Comparison of ENCODE assay signal across 8 mouse cellular contexts in the genomic region with DNA sequence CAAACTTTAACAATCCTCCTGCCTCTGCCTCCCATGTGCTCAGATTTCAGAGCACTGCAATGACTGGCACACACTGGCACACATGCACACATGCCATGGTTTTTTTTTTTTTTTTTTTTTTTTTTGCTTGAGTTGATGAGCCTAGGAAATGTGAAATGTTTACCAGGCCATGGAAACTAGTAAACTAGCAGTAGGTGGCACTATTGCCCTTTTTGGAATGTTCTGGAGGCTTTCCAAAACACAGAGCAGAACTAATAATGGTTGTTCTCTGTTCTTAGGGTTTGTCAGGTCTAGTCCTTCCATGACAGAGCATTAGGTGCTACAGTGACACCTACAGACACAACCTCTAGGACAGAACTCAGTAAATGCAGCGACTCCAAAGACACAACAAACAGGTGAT. TPM values are rescaled to one million over a fixed set of nuclear protein-coding genes. Genes with fewer than 3 reads are reported as not detected.
A peak's percentile ranks its signal among the peaks of the same experiment; 100 is the strongest.
DNase-seq lines count a peak whose midpoint lies in the region; ATAC-seq and TF ChIP-seq lines count a peak whose summit lies in the region.

No protein-coding gene starts in this region.

- H3K36me3 ChIP-seq in forebrain, postnatal 0 days (ENCODE audit: insufficient read depth), result peaks cover 43% of the 10 kb centered on the region
- peaks cover 53% of the 10 kb centered on the region for H3K36me3 ChIP-seq in forebrain, embryonic 12.5 days (replicated peaks)
- H3K36me3 ChIP-seq in midbrain, embryonic 14.5 days (ENCODE audit: control insufficient read depth, insufficient read depth, low read length), result peaks cover 46% of the 10 kb centered on the region
- peaks cover 79% of the 10 kb centered on the region for H3K36me3 ChIP-seq in midbrain, embryonic 10.5 days

- H3K4me2 ChIP-seq in forebrain, postnatal 0 days (ENCODE audit: low read depth), result no peak overlapping the region
- no peak overlapping the region for H3K4me2 ChIP-seq in forebrain, embryonic 12.5 days
- H3K4me2 ChIP-seq in midbrain, embryonic 14.5 days (ENCODE audit: low read length), result no peak overlapping the region

- ATAC-seq in forebrain, postnatal 0 days, result peak; percentile 32; the same call in 1 of the 2 replicates
- no peak for ATAC-seq in forebrain, embryonic 12.5 days (ENCODE audit: low FRiP score)
- ATAC-seq in midbrain, embryonic 14.5 days (ENCODE audit: low FRiP score, low TSS enrichment), result no peak
- no peak for ATAC-seq in erythroblast, adult 5-6 weeks (replicated peaks; ENCODE audit: low FRiP score, poor library complexity, severe bottlenecking)

- H3K9ac ChIP-seq in forebrain, postnatal 0 days, result no peak overlapping the region
- H3K9ac ChIP-seq in forebrain, embryonic 12.5 days, result no peak overlapping the region
- H3K9ac ChIP-seq in midbrain, embryonic 14.5 days (replicated peaks; ENCODE audit: low read length), result no peak overlapping the region

- H3K9me3 ChIP-seq in forebrain, postnatal 0 days (ENCODE audit: low read length), result no peaks in the 10 kb centered on the region
- no peaks in the 10 kb centered on the region for H3K9me3 ChIP-seq in forebrain, embryonic 12.5 days
- H3K9me3 ChIP-seq in midbrain, embryonic 14.5 days (ENCODE audit: control insufficient read depth, low read length), result no peaks in the 10 kb centered on the region
- no peaks in the 10 kb centered on the region for H3K9me3 ChIP-seq in midbrain, embryonic 10.5 days (replicated peaks)

- H3K4me1 ChIP-seq in forebrain, postnatal 0 days (ENCODE audit: insufficient read depth), result no peaks in the 10 kb centered on the region
- no peaks in the 10 kb centered on the region for H3K4me1 ChIP-seq in forebrain, embryonic 12.5 days
- H3K4me1 ChIP-seq in midbrain, embryonic 14.5 days (ENCODE audit: control insufficient read depth, insufficient read depth, low read length), result no peaks in the 10 kb centered on the region
- H3K4me1 ChIP-seq in midbrain, embryonic 10.5 days, result no peaks in the 10 kb centered on the region

- H3K27ac ChIP-seq in forebrain, postnatal 0 days (ENCODE audit: low read depth, low read length), result no peak overlapping the region
- no peak overlapping the region for H3K27ac ChIP-seq in forebrain, embryonic 12.5 days
- H3K27ac ChIP-seq in midbrain, embryonic 14.5 days (replicated peaks; ENCODE audit: low read depth, low read length), result no peak overlapping the region
- no peak overlapping the region for H3K27ac ChIP-seq in midbrain, embryonic 10.5 days (replicated peaks)

- peak; percentile 73 for DNase-seq in forebrain, postnatal 0 days
- DNase-seq in midbrain, embryonic 14.5 days, result peak; percentile 76
- DNase-seq in midbrain, embryonic 10.5 days (ENCODE audit: low spot score), result no peak
- DNase-seq in brain, embryonic 18.5 days (ENCODE audit: low read depth, low spot score), result peak; percentile 40
- peak; percentile 24 for DNase-seq in large intestine, adult 2 months (ENCODE audit: low read depth, low spot score)
- no peak for DNase-seq in spleen, adult 18-20 months

- WGBS in forebrain, postnatal 0 days, result 86% methylated on average over 1 of the region's 1 CpGs
- 65% methylated on average over 1 of the region's 1 CpGs for WGBS in forebrain, embryonic 12.5 days
- 88% methylated on average over 1 of the region's 1 CpGs for WGBS in midbrain, embryonic 14.5 days
- 79% methylated on average over 1 of the region's 1 CpGs for WGBS in midbrain, embryonic 10.5 days
- 43% methylated on average over 1 of the region's 1 CpGs for WGBS in large intestine, adult 2 months

- no peak overlapping the region for H3K4me3 ChIP-seq in forebrain, postnatal 0 days (ENCODE audit: low read depth, low read length)
- H3K4me3 ChIP-seq in forebrain, embryonic 12.5 days (replicated peaks), result no peak overlapping the region
- no peak overlapping the region for H3K4me3 ChIP-seq in midbrain, embryonic 14.5 days (replicated peaks; ENCODE audit: low read depth, low read length)
- no peak overlapping the region for H3K4me3 ChIP-seq in midbrain, embryonic 10.5 days

- no peaks in the 10 kb centered on the region for H3K27me3 ChIP-seq in forebrain, postnatal 0 days (ENCODE audit: insufficient read depth, low read length)
- H3K27me3 ChIP-seq in forebrain, embryonic 12.5 days, result no peaks in the 10 kb centered on the region
- H3K27me3 ChIP-seq in midbrain, embryonic 14.5 days (ENCODE audit: control insufficient read depth, insufficient read depth, low read length), result no peaks in the 10 kb centered on the region
- H3K27me3 ChIP-seq in midbrain, embryonic 10.5 days (ENCODE audit: low read depth, poor library complexity, severe bottlenecking), result no peaks in the 10 kb centered on the region

- peak; percentile 65 for TF ChIP-seq CTCF in forebrain, postnatal 0 days (IDR thresholded peaks at IDR 0.05; ENCODE audit: low read depth)

RNA-seq across cellular contexts. Expression of gene Atl2, which starts 33.9 kb away (rescaled TPM):
- 28.4 and 34.1 TPM in 2 replicates for total RNA-seq in forebrain, postnatal 0 days (2014; rRNA removed)
- polyA plus RNA-seq in forebrain, postnatal 0 days (2015; fragmentation: Nextera tagmentation; extraction: Ambion mirVana), result 16.7 and 27.2 TPM in 2 replicates
- 38.1 and 39.7 TPM in 2 replicates for polyA plus RNA-seq in forebrain, embryonic 12.5 days (2016; fragmentation: Nextera tagmentation; extraction: Ambion mirVana)
- polyA plus RNA-seq in midbrain, embryonic 14.5 days (2014; fragmentation: Nextera tagmentation; extraction: Ambion mirVana), result 30.3 and 37.6 TPM in 2 replicates
- polyA plus RNA-seq in midbrain, embryonic 10.5 days (2016; fragmentation: Nextera tagmentation; extraction: Ambion mirVana), result 36.2 and 37.7 TPM in 2 replicates
- 16.1 and 26.3 TPM in 2 replicates for polyA plus RNA-seq in large intestine, adult 2 months (2012; rRNA removed)
- total RNA-seq in erythroblast, adult 5-6 weeks (2015; ENCODE audit: low replicate concordance), result 16.7 and 30.1 TPM in 2 replicates
- 21.6 and 38.2 TPM in 2 replicates for total RNA-seq in erythroblast, adult 5-6 weeks (2017; ENCODE audit: low replicate concordance)

Comparison
In these comparisons a context has a peak if more than half of its experiments do, and no peak if none do; other contexts are left out.
1. DNase-seq: peak in forebrain, postnatal 0 days (single experiment), midbrain, embryonic 14.5 days (single experiment), brain, embryonic 18.5 days (single experiment) and large intestine, adult 2 months (single experiment); none in midbrain, embryonic 10.5 days (single experiment) and spleen, adult 18-20 months (0 of 2).